Mouse (Mus musculus): ENCODE results near the gene Tomm40. TPM values are rescaled to one million over a fixed set of nuclear protein-coding genes. Genes with fewer than 3 reads are reported as not detected.

Tomm40 gene
- polyA plus RNA-seq, 1 experiment from 2014 or later, result 123 TPM

GRCm38 (mm10) chr7:19741329-19742031 lies 26.2 kb upstream of the Tomm40 start:
- no peaks in the 10 kb centered on the region for H3K9me3 ChIP-seq (replicated peaks; ENCODE audit: control insufficient read depth, low read length)
- no peak overlapping the region for H3K4me3 ChIP-seq (ENCODE audit: low read depth, low read length)
- no peak overlapping the region for H3K4me2 ChIP-seq (ENCODE audit: low read depth, low read length)
- H3K27ac ChIP-seq (replicated peaks; ENCODE audit: low read depth, low read length), result peak overlapping the region; percentile 49; the same call in 1 of the 2 replicates
- H3K9ac ChIP-seq (replicated peaks; ENCODE audit: low read length), result no peak overlapping the region
- H3K4me1 ChIP-seq (ENCODE audit: control insufficient read depth, insufficient read depth, low read length), result peaks cover 4% of the 10 kb centered on the region
- WGBS, result 7% methylated on average over 8 of the region's 8 CpGs
- no peaks in the 10 kb centered on the region for H3K27me3 ChIP-seq (ENCODE audit: control insufficient read depth, insufficient read depth, low read length)
- ATAC-seq (replicated peaks; ENCODE audit: insufficient number of reproducible peaks, low FRiP score, low TSS enrichment, low read depth) (peak; percentile 37; the same call in 1 of the 2 replicates), DNase-seq (ENCODE audit: low spot score) (no peak)
- H3K36me3 ChIP-seq (replicated peaks; ENCODE audit: control insufficient read depth, insufficient read depth, low read depth, low read length), result peaks cover 2% of the 10 kb centered on the region

DNA sequence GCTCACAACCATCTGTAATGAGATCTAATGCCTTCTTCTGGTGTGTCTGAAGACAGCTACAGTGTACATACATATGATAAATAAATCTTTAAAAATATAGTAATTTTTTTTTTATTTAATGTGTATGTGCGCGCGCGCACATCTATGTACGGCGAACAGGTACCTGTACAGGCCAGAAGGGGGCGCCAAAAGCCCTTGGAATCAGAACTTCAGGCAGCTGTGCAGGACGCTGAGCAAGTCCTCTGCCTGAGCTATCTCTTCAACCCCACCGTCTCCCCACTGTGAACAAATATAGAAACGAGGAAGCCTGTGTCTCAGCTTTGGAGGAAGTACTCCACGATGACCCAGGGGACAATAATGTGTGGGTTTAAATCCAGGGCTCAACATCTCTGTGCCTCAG lies 25.0 kb upstream of the Tomm40 start:
- ATAC-seq (replicated peaks; ENCODE audit: insufficient number of reproducible peaks, low FRiP score, low TSS enrichment, low read depth), result no peak
- Histone ChIP-seq H3K4me3 (ENCODE audit: low read depth, low read length) (no peak overlapping the region), H3K36me3 (replicated peaks; ENCODE audit: control insufficient read depth, insufficient read depth, low read depth, low read length) (peaks cover 2% of the 10 kb centered on the region), H3K4me1 (ENCODE audit: control insufficient read depth, insufficient read depth, low read length) (peaks cover 4% of the 10 kb centered on the region), H3K4me2 (ENCODE audit: low read depth, low read length) (no peak overlapping the region), H3K9me3 (replicated peaks; ENCODE audit: control insufficient read depth, low read length) (no peaks in the 10 kb centered on the region), H3K27me3 (ENCODE audit: control insufficient read depth, insufficient read depth, low read length) (no peaks in the 10 kb centered on the region), H3K27ac (replicated peaks; ENCODE audit: low read depth, low read length) (no peak overlapping the region), H3K9ac (replicated peaks; ENCODE audit: low read length) (no peak overlapping the region)
- DNase-seq (ENCODE audit: low spot score), result no peak
- 90% methylated on average over 11 of the region's 11 CpGs for WGBS

GRCm38 (mm10) chr7:19738771-19739170 lies 23.5 kb upstream of the Tomm40 start:
- Histone ChIP-seq H3K9ac (replicated peaks; ENCODE audit: low read length) (no peak overlapping the region), H3K27me3 (ENCODE audit: control insufficient read depth, insufficient read depth, low read length) (no peaks in the 10 kb centered on the region), H3K36me3 (replicated peaks; ENCODE audit: control insufficient read depth, insufficient read depth, low read depth, low read length) (peaks cover 5% of the 10 kb centered on the region), H3K4me2 (ENCODE audit: low read depth, low read length) (no peak overlapping the region), H3K9me3 (replicated peaks; ENCODE audit: control insufficient read depth, low read length) (no peaks in the 10 kb centered on the region), H3K4me3 (ENCODE audit: low read depth, low read length) (no peak overlapping the region), H3K4me1 (ENCODE audit: control insufficient read depth, insufficient read depth, low read length) (peaks cover 2% of the 10 kb centered on the region; the same call in 1 of the 2 replicates), H3K27ac (replicated peaks; ENCODE audit: low read depth, low read length) (no peak overlapping the region)
- DNase-seq (ENCODE audit: low spot score), result no peak
- 91% methylated on average over 3 of the region's 3 CpGs for WGBS
- ATAC-seq (replicated peaks; ENCODE audit: insufficient number of reproducible peaks, low FRiP score, low TSS enrichment, low read depth), result no peak

DNA sequence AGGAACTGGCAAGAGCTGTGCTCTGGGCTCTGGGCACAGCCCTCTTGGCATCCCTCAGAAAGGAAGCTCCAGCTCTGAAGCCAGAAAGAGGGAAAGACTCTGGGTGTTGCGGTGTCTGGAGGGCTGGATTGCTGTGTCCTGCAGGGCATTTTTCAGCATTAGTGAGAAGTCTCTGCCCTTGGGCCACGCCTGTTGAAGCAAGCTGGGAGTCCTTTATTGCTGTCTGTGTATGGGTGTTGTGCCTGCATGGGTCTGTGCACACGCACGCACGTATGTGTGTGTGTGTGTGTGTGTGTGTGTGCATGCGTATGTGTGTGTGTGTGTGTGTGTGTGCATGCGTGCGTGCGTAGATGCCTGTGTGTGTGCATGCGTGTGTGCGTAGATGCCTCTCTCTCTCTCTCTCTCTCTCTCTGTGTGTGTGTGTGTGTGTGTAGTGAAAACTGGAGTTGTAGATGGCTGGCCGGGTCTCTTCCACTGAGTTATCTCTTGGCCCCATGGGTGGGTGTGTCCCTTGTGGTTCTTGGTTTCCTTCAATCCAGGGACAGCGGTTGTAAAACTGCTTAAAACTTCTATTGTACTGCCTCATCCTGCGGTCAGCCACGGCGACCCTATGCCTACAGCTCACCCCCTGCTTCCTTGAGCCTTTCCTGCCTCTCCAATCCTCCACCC lies 21.3 kb upstream of the Tomm40 start:
- Histone ChIP-seq H3K4me3 (ENCODE audit: low read depth, low read length) (no peak overlapping the region), H3K27ac (replicated peaks; ENCODE audit: low read depth, low read length) (no peak overlapping the region), H3K4me2 (ENCODE audit: low read depth, low read length) (no peak overlapping the region), H3K4me1 (ENCODE audit: control insufficient read depth, insufficient read depth, low read length) (0 out of 2 replicates have a peak, but pooled peaks cover 2% of the 10 kb centered on the region), H3K27me3 (ENCODE audit: control insufficient read depth, insufficient read depth, low read length) (no peaks in the 10 kb centered on the region), H3K36me3 (replicated peaks; ENCODE audit: control insufficient read depth, insufficient read depth, low read depth, low read length) (peaks cover 10% of the 10 kb centered on the region), H3K9me3 (replicated peaks; ENCODE audit: control insufficient read depth, low read length) (no peaks in the 10 kb centered on the region), H3K9ac (replicated peaks; ENCODE audit: low read length) (no peak overlapping the region)
- DNase-seq (ENCODE audit: low spot score) (no peak), ATAC-seq (replicated peaks; ENCODE audit: insufficient number of reproducible peaks, low FRiP score, low TSS enrichment, low read depth) (no peak)
- WGBS, result 91% methylated on average over 16 of the region's 16 CpGs

- ATAC-seq (replicated peaks; ENCODE audit: insufficient number of reproducible peaks, low FRiP score, low TSS enrichment, low read depth), result no peak
Observed at GRCm38 (mm10) chr7:19734178-19734666, 19.0 kb upstream of the Tomm40 start.

GRCm38 (mm10) chr7:19726541-19726940 lies 11.3 kb upstream of the Tomm40 start:
- no peak for ATAC-seq (replicated peaks; ENCODE audit: insufficient number of reproducible peaks, low FRiP score, low TSS enrichment, low read depth)
- 97% methylated on average over 4 of the region's 4 CpGs for WGBS
- no peak overlapping the region for H3K9ac ChIP-seq (replicated peaks; ENCODE audit: low read length)

More at GRCm38 (mm10) chr7:19734178-19734666, 19.0 kb upstream of the Tomm40 start:
- H3K4me3 ChIP-seq (ENCODE audit: low read depth, low read length), result no peak overlapping the region
- H3K27me3 ChIP-seq (ENCODE audit: control insufficient read depth, insufficient read depth, low read length), result no peaks in the 10 kb centered on the region
- DNase-seq (ENCODE audit: low spot score), result no peak
- H3K9ac ChIP-seq (replicated peaks; ENCODE audit: low read length), result no peak overlapping the region
- no peak overlapping the region for H3K27ac ChIP-seq (replicated peaks; ENCODE audit: low read depth, low read length)
- no peak overlapping the region for H3K4me2 ChIP-seq (ENCODE audit: low read depth, low read length)
- WGBS, result 89% methylated on average over 10 of the region's 10 CpGs
- peaks cover 17% of the 10 kb centered on the region for H3K36me3 ChIP-seq (replicated peaks; ENCODE audit: control insufficient read depth, insufficient read depth, low read depth, low read length)
- no peaks in the 10 kb centered on the region for H3K4me1 ChIP-seq (ENCODE audit: control insufficient read depth, insufficient read depth, low read length)
- H3K9me3 ChIP-seq (replicated peaks; ENCODE audit: control insufficient read depth, low read length), result no peaks in the 10 kb centered on the region

DNA sequence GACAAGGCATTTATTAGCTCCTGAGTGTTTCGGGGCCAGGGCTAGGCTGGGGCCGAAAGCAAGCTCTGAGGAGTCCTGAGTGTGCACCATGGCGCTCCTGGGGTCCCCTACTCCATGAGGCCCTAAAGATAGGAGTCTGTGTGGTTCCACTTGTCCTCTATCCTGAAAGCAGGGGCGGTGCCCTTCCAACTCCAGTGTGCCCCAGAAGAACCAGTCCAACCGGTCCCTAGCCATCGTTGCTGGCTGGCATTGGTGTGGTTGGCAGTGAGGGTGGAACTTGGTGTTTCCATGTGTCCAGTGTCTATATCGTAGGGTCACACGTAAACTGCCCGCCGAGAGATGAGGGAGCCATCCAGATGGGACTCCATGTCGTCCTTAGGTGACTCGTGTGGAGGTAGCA lies 8.9 kb upstream of the Tomm40 start:
- no peak overlapping the region for H3K27ac ChIP-seq (replicated peaks; ENCODE audit: low read depth, low read length)
- H3K4me2 ChIP-seq (ENCODE audit: low read depth, low read length), result no peak overlapping the region
- no peaks in the 10 kb centered on the region for H3K27me3 ChIP-seq (ENCODE audit: control insufficient read depth, insufficient read depth, low read length)
- ATAC-seq (replicated peaks; ENCODE audit: insufficient number of reproducible peaks, low FRiP score, low TSS enrichment, low read depth) (no peak), DNase-seq (ENCODE audit: low spot score) (no peak)
- no peaks in the 10 kb centered on the region for H3K4me1 ChIP-seq (ENCODE audit: control insufficient read depth, insufficient read depth, low read length)
- peaks cover 6% of the 10 kb centered on the region for H3K36me3 ChIP-seq (replicated peaks; ENCODE audit: control insufficient read depth, insufficient read depth, low read depth, low read length)
- no peak overlapping the region for H3K4me3 ChIP-seq (ENCODE audit: low read depth, low read length)
- H3K9me3 ChIP-seq (replicated peaks; ENCODE audit: control insufficient read depth, low read length), result peaks cover 6% of the 10 kb centered on the region; the same call in 1 of the 2 replicates
- WGBS, result 97% methylated on average over 12 of the region's 12 CpGs
- H3K9ac ChIP-seq (replicated peaks; ENCODE audit: low read length), result no peak overlapping the region

More at GRCm38 (mm10) chr7:19726541-19726940, 11.3 kb upstream of the Tomm40 start:
- no peaks in the 10 kb centered on the region for H3K4me1 ChIP-seq (ENCODE audit: control insufficient read depth, insufficient read depth, low read length)
- no peak for DNase-seq (ENCODE audit: low spot score)
- H3K9me3 ChIP-seq (replicated peaks; ENCODE audit: control insufficient read depth, low read length), result no peaks in the 10 kb centered on the region
- H3K4me3 ChIP-seq (ENCODE audit: low read depth, low read length), result no peak overlapping the region
- H3K27me3 ChIP-seq (ENCODE audit: control insufficient read depth, insufficient read depth, low read length), result no peaks in the 10 kb centered on the region
- H3K27ac ChIP-seq (replicated peaks; ENCODE audit: low read depth, low read length), result no peak overlapping the region
- no peak overlapping the region for H3K4me2 ChIP-seq (ENCODE audit: low read depth, low read length)
- peaks cover 9% of the 10 kb centered on the region for H3K36me3 ChIP-seq (replicated peaks; ENCODE audit: control insufficient read depth, insufficient read depth, low read depth, low read length)

GRCm38 (mm10) chr7:19722754-19723195 lies 7.5 kb upstream of the Tomm40 start:
- Histone ChIP-seq H3K9ac (replicated peaks; ENCODE audit: low read length) (no peak overlapping the region), H3K27ac (replicated peaks; ENCODE audit: low read depth, low read length) (no peak overlapping the region), H3K36me3 (replicated peaks; ENCODE audit: control insufficient read depth, insufficient read depth, low read depth, low read length) (peaks cover 6% of the 10 kb centered on the region), H3K4me1 (ENCODE audit: control insufficient read depth, insufficient read depth, low read length) (no peaks in the 10 kb centered on the region), H3K9me3 (replicated peaks; ENCODE audit: control insufficient read depth, low read length) (peaks cover 6% of the 10 kb centered on the region; the same call in 1 of the 2 replicates), H3K27me3 (ENCODE audit: control insufficient read depth, insufficient read depth, low read length) (no peaks in the 10 kb centered on the region), H3K4me3 (ENCODE audit: low read depth, low read length) (no peak overlapping the region), H3K4me2 (ENCODE audit: low read depth, low read length) (no peak overlapping the region)
- ATAC-seq (replicated peaks; ENCODE audit: insufficient number of reproducible peaks, low FRiP score, low TSS enrichment, low read depth) (no peak), DNase-seq (ENCODE audit: low spot score) (no peak)
- 93% methylated on average over 6 of the region's 6 CpGs for WGBS

Measured in embryonic facial prominence, embryonic 11.5 days (tissue).